Mouse (Mus musculus) stomach, embryonic 16.5 days (tissue): ENCODE data around the gene Grk1. TPM values are rescaled to one million over a fixed set of nuclear protein-coding genes. Genes with fewer than 3 reads are reported as not detected.

Source experiments
- ATAC-seq: fragments of 200-750 bp; cut with Nextera tagmentation; 2 replicates; pipeline ENCODE4 v1.8.0; 2017; ENCODE audit warnings: moderate number of reproducible peaks, moderate TSS enrichment; ENCODE audit not compliant: insufficient read depth, low FRiP score
- H3K27ac ChIP-seq: fragments of 300-500 bp; sonication (generic); 2 replicates; pipeline ENCODE4 v1.5.1; 2014; ENCODE audit warnings: low read length
- H3K27me3 ChIP-seq: fragments of 300-500 bp; sonication (generic); 2 replicates; pipeline ENCODE4 v1.6.1; 2014; ENCODE audit warnings: low read length, control low read depth, mixed read lengths; ENCODE audit not compliant: control insufficient read depth, insufficient read depth
- H3K36me3 ChIP-seq: fragments of 300-500 bp; sonication (generic); 2 replicates; pipeline ENCODE4 v1.6.1; 2014; ENCODE audit warnings: low read length; ENCODE audit not compliant: control insufficient read depth, insufficient read depth
- H3K4me1 ChIP-seq: fragments of 300-500 bp; sonication (generic); 2 replicates; pipeline ENCODE4 v1.6.1; 2014; ENCODE audit warnings: low read length, control low read depth, mixed read lengths; ENCODE audit not compliant: control insufficient read depth, insufficient read depth
- H3K4me2 ChIP-seq: fragments of 300-500 bp; sonication (generic); 2 replicates; pipeline ENCODE4 v1.6.1; 2014; ENCODE audit warnings: low read depth, low read length, mixed read lengths
- H3K4me3 ChIP-seq: fragments of 300-500 bp; sonication (generic); replicated peaks from 2 replicates; pipeline ENCODE4 v1.5.1; 2014; ENCODE audit warnings: mild to moderate bottlenecking, low read length
- H3K9ac ChIP-seq: fragments of 300-500 bp; sonication (generic); 2 replicates; pipeline ENCODE4 v1.6.1; 2014; ENCODE audit warnings: low read length
- H3K9me3 ChIP-seq: fragments of 300-500 bp; sonication (generic); replicated peaks from 2 replicates; pipeline ENCODE4 v1.6.1; 2016; ENCODE audit warnings: low read length, control low read depth; ENCODE audit not compliant: control insufficient read depth
- WGBS: fragments of 180-500 bp; shearing (Covaris S2); extraction: QIAGEN DNeasy Blood & Tissue Kit; methylation state at CpG from one replicate; pipeline ENCODE4 v1.1.7; 2014; 5-methylcytosine and 5-hydroxymethylcytosine counted together
- polyA plus RNA-seq: library from polyadenylated mRNA; unstranded; fragments of >200 nt; fragmentation: Nextera tagmentation; extraction: Ambion mirVana; gene quantifications from 2 replicates; pipeline ENCODE4 v1.2.1, GENCODE M21; 2015

Gene Grk1
- 0.02 TPM in 1 of 2 replicates, not detected in the other for polyA plus RNA-seq

- no peak for ATAC-seq
- no peaks in the 10 kb centered on the region for H3K4me1 ChIP-seq
- H3K27me3 ChIP-seq = no peaks in the 10 kb centered on the region
- no peaks in the 10 kb centered on the region for H3K36me3 ChIP-seq
- 82% methylated on average over 5 of the region's 5 CpGs for WGBS
- no peak within 1 kb of the TSS for H3K4me2 ChIP-seq
- no peak within 1 kb of the TSS for H3K4me3 ChIP-seq
- H3K27ac ChIP-seq = no peak within 1 kb of the TSS
- H3K9me3 ChIP-seq = no peaks in the 10 kb centered on the region
- H3K9ac ChIP-seq = no peak within 1 kb of the TSS
Observed at GRCm38 (mm10) chr8:13404666-13405131, at the start of gene Grk1. TSS of gene Grk1 (plus strand) at chr8:13405081.

GRCm38 (mm10) chr8:13356221-13356620 is 48.7 kb upstream of the Grk1 start:
- no peak overlapping the region for H3K4me3 ChIP-seq
- H3K4me1 ChIP-seq = no peaks in the 10 kb centered on the region
- H3K4me2 ChIP-seq = no peak overlapping the region
- no peaks in the 10 kb centered on the region for H3K27me3 ChIP-seq
- peaks cover 31% of the 10 kb centered on the region for H3K36me3 ChIP-seq
- no peak overlapping the region for H3K9ac ChIP-seq
- no peak overlapping the region for H3K27ac ChIP-seq
- WGBS = 74% methylated on average over 6 of the region's 6 CpGs
- ATAC-seq = no peak
- no peaks in the 10 kb centered on the region for H3K9me3 ChIP-seq

- Histone ChIP-seq H3K4me3 (no peak overlapping the region), H3K27ac (no peak overlapping the region), H3K36me3 (peaks cover 36% of the 10 kb centered on the region), H3K27me3 (no peaks in the 10 kb centered on the region), H3K9ac (no peak overlapping the region), H3K9me3 (no peaks in the 10 kb centered on the region), H3K4me1 (no peaks in the 10 kb centered on the region), H3K4me2 (no peak overlapping the region)
- WGBS = 70% methylated on average over 10 of the region's 10 CpGs
- ATAC-seq = 0 out of 2 replicates have a peak, but pooled peaks have one; percentile 16
Observed at GRCm38 (mm10) chr8:13356681-13357080, 48.2 kb upstream of the Grk1 start.

- H3K36me3 ChIP-seq = peaks cover 58% of the 10 kb centered on the region
- no peak overlapping the region for H3K4me2 ChIP-seq
- no peak overlapping the region for H3K9ac ChIP-seq
- H3K9me3 ChIP-seq = no peaks in the 10 kb centered on the region
- no peak for ATAC-seq
- H3K27me3 ChIP-seq = no peaks in the 10 kb centered on the region
- WGBS = 90% methylated on average over 7 of the region's 7 CpGs
- no peak overlapping the region for H3K4me3 ChIP-seq
- no peak overlapping the region for H3K27ac ChIP-seq
- no peaks in the 10 kb centered on the region for H3K4me1 ChIP-seq
Observed at GRCm38 (mm10) chr8:13360213-13360612, 44.7 kb upstream of the Grk1 start.

- Histone ChIP-seq H3K9ac (no peak overlapping the region), H3K36me3 (peaks cover 60% of the 10 kb centered on the region)
- no peak for ATAC-seq
Observed at GRCm38 (mm10) chr8:13361865-13362264, 43.0 kb upstream of the Grk1 start.

DNA sequence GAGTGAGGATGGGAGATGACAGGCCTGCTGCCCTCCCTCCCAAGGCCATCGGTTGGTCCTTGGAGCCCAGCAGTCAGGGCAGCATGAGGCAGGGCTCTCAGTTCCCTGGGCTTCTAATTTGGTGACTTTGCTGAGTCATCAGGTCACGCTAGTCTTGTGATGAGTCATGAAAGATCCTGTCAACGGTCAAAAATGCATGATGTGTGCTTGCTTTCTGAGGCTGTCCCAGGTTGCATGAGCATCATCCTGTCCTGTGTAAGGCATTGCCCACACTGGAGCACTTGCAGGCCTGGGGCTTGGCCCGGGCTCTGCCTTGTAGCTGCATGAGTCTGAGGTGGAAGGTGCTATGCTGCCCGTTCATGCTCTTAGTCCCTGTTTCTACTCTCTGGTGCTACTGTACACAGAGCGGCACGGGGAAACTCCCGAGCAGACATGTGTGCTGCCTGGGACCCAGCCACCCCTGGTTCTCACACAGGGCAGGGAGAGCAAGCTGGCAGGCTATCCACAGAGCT is 31.7 kb upstream of the Grk1 start:
- ATAC-seq = no peak
- 90% methylated on average over 8 of the region's 8 CpGs for WGBS

More at GRCm38 (mm10) chr8:13361865-13362264, 43.0 kb upstream of the Grk1 start:
- Histone ChIP-seq H3K27ac (no peak overlapping the region), H3K4me3 (no peak overlapping the region), H3K4me1 (no peaks in the 10 kb centered on the region), H3K27me3 (no peaks in the 10 kb centered on the region), H3K9me3 (no peaks in the 10 kb centered on the region), H3K4me2 (no peak overlapping the region)
- WGBS = 85% methylated on average over 6 of the region's 6 CpGs

DNA sequence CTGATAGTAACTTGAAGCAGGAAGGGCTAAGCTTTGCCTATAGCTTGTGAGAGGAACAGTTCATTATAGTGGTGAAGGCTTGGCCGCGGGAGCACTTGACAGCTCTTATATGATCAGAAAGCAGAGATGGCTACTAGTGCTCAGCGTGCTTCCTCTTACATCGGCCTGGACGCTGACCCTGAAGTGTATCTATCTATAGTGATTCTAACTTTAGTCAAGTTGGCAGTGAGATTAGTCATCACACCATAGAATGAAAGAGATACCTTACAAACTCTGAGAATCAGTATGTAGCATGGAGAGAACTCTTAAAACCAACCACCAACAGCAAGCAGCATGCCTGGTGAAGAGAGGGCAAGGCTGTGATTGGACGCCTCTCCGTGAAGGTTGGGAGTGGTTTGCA is 23.3 kb upstream of the Grk1 start:
- no peak overlapping the region for H3K9ac ChIP-seq
- WGBS = 90% methylated on average over 7 of the region's 7 CpGs
- no peak overlapping the region for H3K27ac ChIP-seq
- H3K4me1 ChIP-seq = no peaks in the 10 kb centered on the region
- H3K9me3 ChIP-seq = no peaks in the 10 kb centered on the region
- ATAC-seq = no peak
- H3K4me3 ChIP-seq = no peak overlapping the region
- no peaks in the 10 kb centered on the region for H3K27me3 ChIP-seq
- no peak overlapping the region for H3K4me2 ChIP-seq
- H3K36me3 ChIP-seq = 0 out of 2 replicates have a peak, but pooled peaks cover 10% of the 10 kb centered on the region

More for the DNA sequence above, 31.7 kb upstream of the Grk1 start:
- Histone ChIP-seq H3K9me3 (no peaks in the 10 kb centered on the region), H3K4me1 (no peaks in the 10 kb centered on the region), H3K36me3 (peaks cover 36% of the 10 kb centered on the region), H3K27ac (no peak overlapping the region), H3K9ac (no peak overlapping the region), H3K27me3 (no peaks in the 10 kb centered on the region), H3K4me2 (no peak overlapping the region), H3K4me3 (no peak overlapping the region)

DNA sequence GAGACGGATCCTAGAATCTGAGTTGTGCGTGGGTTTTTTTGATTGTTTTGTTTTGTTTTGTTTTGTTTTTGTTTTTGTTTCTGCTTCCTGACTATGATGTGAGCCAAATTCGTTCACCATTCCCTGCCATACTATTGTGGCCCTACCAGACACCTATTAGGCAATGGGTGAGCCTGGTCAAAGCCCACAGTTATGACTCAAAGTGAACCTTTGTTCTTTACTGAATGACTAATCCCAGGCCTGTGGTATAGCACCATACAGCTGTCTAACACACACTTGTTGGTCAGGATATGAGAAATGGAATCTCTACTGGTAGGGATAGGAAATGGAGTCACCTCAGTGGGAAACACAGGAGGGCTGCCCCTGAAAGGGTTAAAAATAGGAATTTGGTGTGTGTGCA is 22.3 kb upstream of the Grk1 start:
- 0 out of 2 replicates have a peak, but pooled peaks cover 10% of the 10 kb centered on the region for H3K36me3 ChIP-seq
- no peaks in the 10 kb centered on the region for H3K27me3 ChIP-seq
- H3K27ac ChIP-seq = no peak overlapping the region
- H3K4me2 ChIP-seq = no peak overlapping the region
- no peak for ATAC-seq
- H3K9me3 ChIP-seq = no peaks in the 10 kb centered on the region
- WGBS = 88% methylated on average over 3 of the region's 3 CpGs
- H3K9ac ChIP-seq = no peak overlapping the region
- no peaks in the 10 kb centered on the region for H3K4me1 ChIP-seq
- H3K4me3 ChIP-seq = no peak overlapping the region

GRCm38 (mm10) chr8:13382999-13383398 is 21.9 kb upstream of the Grk1 start:
- Histone ChIP-seq H3K4me2 (no peak overlapping the region), H3K27ac (no peak overlapping the region), H3K27me3 (no peaks in the 10 kb centered on the region), H3K36me3 (0 out of 2 replicates have a peak, but pooled peaks cover 10% of the 10 kb centered on the region), H3K4me3 (no peak overlapping the region), H3K9me3 (no peaks in the 10 kb centered on the region), H3K9ac (no peak overlapping the region), H3K4me1 (no peaks in the 10 kb centered on the region)
- WGBS = 84% methylated on average over 4 of the region's 4 CpGs
- ATAC-seq = no peak
